Mouse (Mus musculus): ENCODE results near the gene Sorbs2.

The Sorbs2 gene

GRCm38 (mm10) chr8:45682845-45683383 is 175.3 kb downstream of the Sorbs2 start:
- no peak for DNase-seq (ENCODE audit: low spot score)

DNA sequence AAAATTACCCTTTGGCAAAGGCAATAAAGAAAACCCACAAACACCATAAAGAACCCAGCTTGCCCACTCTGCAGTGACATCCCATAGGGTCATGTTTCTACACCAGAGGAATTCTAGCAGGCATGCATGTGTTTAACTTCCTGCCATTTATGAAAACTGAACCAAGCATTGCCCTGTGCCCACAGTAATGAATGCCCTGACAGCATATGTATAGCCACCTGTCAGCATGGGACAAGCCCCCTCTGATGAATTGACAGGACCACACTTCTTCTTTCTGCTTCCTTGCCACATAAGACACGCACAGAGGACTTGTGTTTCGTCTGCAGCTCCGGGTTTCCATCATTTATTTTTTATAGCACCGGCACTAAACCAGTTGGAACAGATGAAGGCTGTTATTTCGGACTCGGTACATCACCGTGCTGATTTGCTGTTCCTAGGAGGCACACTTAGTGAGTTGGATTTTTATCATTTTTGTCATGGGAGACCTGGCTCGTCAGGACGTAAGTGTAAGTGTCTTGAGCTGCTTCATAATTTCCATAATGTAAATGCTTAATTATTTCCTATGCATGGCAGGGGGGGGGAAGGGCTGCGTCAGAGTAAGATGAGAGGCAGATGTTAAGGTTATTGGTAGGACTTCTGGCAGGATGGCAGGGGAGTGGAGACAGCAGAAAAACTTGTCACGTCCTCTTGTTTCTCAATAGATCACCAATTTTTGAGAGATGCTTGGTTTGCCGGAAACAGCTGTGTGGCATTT is 180.5 kb downstream of the Sorbs2 start:
- DNase-seq (ENCODE audit: low spot score), result no peak

- no peak for DNase-seq (ENCODE audit: low spot score)
Observed at GRCm38 (mm10) chr8:45689611-45690207, 182.1 kb downstream of the Sorbs2 start.

GRCm38 (mm10) chr8:45700100-45700499 is 192.5 kb downstream of the Sorbs2 start:
- no peak for DNase-seq (ENCODE audit: low spot score)

DNA sequence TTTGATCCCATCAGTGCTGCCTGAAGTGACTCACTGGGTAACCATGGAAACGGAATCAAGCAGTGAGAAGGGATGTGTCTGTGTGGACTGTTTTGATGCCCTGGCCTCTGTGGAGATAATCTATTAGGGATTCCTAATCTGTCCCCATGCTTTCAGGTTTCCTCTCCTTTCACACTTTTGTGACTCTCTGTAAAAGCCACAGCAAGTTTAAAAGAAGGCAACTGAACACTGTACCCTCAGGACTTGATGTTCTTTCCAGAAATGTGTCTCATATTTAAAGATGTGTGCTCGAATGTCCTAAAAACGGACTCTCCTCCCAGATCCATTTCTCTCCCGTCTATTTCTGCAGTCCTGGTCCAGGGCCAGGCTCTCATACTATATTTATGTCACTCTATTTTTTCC is 196.1 kb downstream of the Sorbs2 start:
- DNase-seq (ENCODE audit: low spot score), result no peak

- no peak for DNase-seq (ENCODE audit: low spot score)
Observed at GRCm38 (mm10) chr8:45709098-45709497, 201.5 kb downstream of the Sorbs2 start.

- no peak for DNase-seq (ENCODE audit: low spot score)
Observed at GRCm38 (mm10) chr8:45709734-45710133, 202.1 kb downstream of the Sorbs2 start.

- no peak for DNase-seq (ENCODE audit: low spot score)
Observed at GRCm38 (mm10) chr8:45712610-45713009, 205.0 kb downstream of the Sorbs2 start.

GRCm38 (mm10) chr8:45714806-45715205 is 207.2 kb downstream of the Sorbs2 start:
- DNase-seq (ENCODE audit: low spot score), result no peak

DNA sequence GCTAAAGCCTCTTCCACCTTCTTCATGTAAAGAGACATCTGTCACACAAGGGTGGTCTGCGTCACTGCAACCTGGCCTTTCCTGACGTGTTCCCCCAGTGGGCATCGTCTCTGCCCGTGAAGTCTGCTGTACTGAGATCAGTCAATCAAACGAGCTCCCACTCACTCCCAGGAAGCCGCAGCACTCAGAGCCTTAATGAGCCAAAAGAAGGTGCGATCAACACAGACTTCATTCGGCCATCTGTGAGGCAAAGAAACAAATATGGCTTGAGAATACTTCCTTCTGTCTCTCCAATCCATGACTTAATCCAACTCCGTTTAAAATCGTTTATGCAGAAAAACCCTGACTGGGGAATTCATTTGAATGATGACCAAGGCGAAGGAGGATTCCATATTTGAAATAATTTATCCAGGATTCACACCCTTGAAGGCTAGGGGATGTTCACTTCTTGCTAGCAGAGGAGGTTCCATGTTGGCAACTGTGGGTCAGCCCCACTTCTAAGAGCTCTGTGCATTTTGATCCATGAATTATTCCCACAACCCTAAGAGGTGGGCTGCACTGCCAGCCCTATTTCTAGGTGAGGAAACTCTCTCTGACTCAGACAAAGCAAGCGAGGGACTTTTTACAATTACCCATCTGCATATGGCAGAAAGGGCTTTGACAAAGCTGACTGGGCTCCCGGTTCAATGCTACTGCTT is 207.9 kb downstream of the Sorbs2 start:
- DNase-seq (ENCODE audit: low spot score), result no peak

DNA sequence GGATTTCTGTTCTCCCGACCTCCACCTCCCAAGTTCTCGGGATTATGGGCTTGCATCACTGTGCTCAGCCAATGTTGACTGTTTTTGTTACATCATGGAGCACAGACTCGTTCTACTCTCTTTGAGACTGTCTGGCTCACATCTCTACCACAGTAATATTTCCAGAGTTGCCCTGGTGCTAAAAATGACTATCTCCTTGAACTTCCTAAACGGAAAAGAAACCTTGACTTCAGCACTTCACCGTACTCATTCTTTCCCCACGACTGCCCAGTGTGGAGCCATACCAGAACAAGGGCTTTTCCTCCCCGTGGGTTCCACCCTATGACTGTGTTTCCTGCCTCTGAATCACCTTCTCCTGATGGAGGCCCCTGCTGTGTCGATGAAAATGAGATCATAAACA is 212.2 kb downstream of the Sorbs2 start:
- DNase-seq (ENCODE audit: low spot score), result no peak

DNA sequence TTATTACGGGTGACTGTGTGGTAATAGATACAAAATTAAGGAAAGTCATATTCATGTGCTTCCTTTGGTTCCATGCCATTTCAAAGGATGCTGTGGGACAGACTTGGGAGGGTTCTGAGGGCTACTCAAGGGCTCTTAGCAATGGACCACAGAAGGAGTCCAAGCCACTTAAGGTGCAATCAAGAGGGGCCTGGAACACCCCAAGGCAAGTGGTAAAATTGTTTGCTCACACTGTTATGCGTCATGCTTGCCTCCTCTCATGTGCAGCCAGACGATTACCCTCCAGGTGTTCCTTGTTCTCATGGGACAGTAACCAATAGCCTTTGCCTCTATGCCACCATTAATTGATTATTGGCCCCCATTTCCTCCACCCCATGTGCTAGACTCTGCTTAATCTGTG is 216.6 kb downstream of the Sorbs2 start:
- no peak for DNase-seq (ENCODE audit: low spot score)

DNA sequence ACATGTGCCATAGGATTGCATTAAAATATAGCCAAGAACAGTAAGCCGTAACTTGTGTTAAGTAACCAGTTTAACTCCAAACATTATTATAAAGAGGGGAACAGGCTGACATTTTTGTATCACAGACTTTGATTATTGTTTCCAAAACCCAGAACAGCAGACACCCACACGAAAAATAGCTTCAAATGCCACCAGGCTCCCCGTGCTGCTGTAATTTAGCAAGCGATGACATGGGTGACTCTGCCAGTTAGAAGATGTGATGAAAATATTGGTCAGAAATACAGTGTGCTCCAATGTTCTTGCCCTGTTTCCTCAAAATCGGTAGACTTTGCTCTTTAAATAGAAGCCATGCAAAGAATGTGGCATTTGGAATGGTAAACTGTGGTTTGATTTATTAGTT is 217.7 kb downstream of the Sorbs2 start:
- no peak for DNase-seq (ENCODE audit: low spot score)

GRCm38 (mm10) chr8:45729850-45730382 is 222.3 kb downstream of the Sorbs2 start:
- DNase-seq (ENCODE audit: low spot score), result no peak

DNA sequence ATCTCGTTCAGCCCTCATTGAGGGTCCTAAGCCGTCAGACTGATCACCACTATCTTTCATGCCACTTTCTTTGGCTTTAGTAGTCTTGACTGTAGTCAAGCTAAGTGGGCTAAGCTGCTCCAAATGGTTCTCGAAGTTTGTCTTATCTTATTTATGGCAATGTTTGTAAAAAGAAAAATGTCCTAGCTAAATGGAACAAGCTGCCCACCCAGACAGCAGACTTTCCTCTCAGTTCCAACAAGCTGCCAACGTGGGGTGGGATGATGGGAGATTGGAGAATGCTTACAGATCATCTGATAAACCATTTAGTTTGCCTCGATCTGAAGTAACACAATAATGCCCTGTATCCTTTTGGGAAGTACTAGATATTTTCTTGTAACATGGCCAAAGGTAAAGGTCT is 223.2 kb downstream of the Sorbs2 start:
- no peak for DNase-seq (ENCODE audit: low spot score)

DNA sequence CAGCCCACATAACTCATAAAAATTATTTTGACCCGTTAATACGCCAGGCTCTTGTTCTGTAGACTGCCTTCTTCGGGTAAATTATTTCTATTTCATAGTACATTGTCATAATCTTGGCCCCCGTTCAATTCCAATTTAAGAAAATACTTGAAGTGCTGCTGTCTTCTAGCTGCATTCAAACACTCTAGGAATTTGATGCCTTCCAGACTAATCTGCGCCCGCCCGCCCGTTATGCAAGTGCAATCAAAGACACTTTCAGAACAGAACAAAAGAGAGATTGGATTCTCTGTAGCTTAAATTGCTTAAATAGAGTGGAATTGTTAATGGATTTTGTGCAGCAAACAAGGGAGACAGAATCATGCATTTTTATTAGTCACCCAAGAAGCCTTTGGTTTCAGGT is 226.5 kb downstream of the Sorbs2 start:
- DNase-seq (ENCODE audit: low spot score), result no peak

DNA sequence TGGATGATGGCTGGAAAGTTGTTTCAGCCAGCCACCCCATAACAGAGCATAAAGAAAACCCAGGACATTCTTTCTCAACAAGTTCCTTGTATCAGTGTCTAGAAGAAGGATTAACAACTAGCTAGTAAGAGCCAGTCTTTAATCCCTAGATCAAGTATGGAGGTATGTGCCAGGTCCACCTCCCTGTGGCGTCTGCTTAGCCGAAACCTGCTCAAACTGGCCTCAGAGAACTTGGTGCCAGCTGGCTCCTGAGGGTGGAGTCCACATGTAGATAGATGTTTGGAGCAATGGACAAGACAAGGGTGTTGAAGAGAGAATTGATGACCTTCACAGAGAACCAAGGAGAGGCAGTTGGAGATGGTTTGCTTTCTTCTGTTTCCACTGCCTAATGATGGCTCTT is 229.7 kb downstream of the Sorbs2 start:
- no peak for DNase-seq (ENCODE audit: low spot score)

- no peak for DNase-seq (ENCODE audit: low spot score)
Observed at GRCm38 (mm10) chr8:45743326-45743725, 235.7 kb downstream of the Sorbs2 start.

DNA sequence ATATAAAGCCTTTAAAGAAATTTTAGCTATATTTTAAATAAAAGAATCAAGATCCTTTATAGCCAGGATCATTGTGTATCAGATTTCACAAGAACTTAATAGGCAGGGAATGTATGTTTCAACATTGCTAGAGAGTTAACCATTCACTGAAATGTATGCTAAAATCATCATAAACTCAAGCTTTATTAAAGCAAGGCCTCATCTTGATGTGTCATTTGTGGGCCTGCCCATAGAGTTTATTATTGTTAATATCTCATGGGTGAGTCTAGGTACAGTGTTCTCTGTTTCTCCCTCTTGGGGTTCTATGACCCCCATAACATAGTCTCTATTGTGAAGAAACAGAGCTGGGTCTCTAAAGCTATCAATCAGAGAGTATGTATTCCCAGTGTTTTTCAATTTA is 236.2 kb downstream of the Sorbs2 start:
- no peak for DNase-seq (ENCODE audit: low spot score)

- DNase-seq (ENCODE audit: low spot score), result no peak
Observed at GRCm38 (mm10) chr8:45751512-45752502, 244.2 kb downstream of the Sorbs2 start.

GRCm38 (mm10) chr8:45755482-45755881 is 247.9 kb downstream of the Sorbs2 start:
- DNase-seq (ENCODE audit: low spot score), result no peak

DNA sequence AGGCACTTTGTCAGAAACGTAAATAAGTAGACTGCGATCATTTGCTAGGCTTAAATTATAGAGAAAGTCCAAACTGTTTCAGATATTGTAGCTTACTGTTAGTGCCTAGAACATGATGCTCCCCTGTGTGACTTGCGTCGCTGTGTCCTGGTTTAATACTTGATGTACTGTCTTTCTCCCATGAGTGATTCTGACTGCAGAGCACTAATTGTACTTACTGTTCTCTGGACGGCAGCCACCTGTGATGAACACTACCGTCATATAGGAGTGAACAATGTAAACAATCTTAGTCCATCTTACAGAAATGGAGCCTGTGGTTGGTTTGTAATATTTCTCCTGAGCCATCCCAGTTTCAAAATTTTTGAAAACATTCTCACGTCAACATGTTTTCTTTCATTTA is 248.4 kb downstream of the Sorbs2 start:
- no peak for DNase-seq (ENCODE audit: low spot score)

Measured in urinary bladder, postnatal 10 days (tissue).